Mouse (Mus musculus): ENCODE data around the gene Dnal4.

DNA sequence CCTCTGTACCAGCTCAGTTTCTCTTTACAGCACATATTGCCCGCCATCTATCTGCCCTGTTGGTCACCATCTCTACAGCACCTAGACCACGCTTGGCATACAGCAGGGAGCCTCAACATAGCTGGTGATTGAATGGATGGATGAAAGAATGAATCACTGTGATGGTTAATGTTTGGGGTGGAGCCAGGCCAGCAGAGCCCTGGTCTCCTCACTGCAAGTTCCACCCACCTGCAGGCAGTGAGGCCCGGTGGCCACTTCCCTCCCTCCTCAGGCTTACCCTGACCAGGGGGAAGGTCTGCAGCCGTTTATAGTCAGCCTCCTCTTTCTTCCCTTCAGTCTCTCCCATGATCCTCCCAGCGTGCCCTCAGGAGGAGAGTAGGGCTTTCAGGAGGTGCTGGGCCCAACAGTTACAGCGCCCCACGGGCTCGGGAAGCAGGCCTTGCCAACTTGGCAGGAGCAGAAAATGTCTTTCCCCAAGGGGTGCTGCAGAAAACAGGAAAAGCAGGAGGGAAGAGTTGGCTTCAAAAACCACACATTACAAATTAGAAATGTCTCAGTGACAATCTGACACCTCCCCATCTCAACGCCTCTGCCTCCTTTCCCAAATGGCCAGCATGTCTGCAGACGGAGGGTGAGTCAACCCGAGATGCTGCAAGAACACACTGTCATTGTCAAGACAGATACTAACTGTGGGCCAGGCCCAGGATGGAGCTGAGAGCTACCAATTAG, 12.9 kb downstream of the Dnal4 start:
- TF ChIP-seq FOSL1 (IDR thresholded peaks at IDR 0.05; ENCODE audit: insufficient read depth, low read length, poor library complexity, severe bottlenecking) (no peak), CTCF (IDR thresholded peaks at IDR 0.05; ENCODE audit: control insufficient read depth, insufficient read depth, insufficient read length) (no peak), CEBPB (IDR thresholded peaks at IDR 0.05; ENCODE audit: low read depth) (peak; percentile 70), MYOD1 (IDR thresholded peaks at IDR 0.05; ENCODE audit: control insufficient read depth, insufficient read length, low read depth) (no peak)

Data from C2C12 (cell line).